In genomic region chr2:152669639-152670484, GRCm38 (mm10) we compare ENCODE assay signal across 7 mouse cellular contexts. TPM values are rescaled to one million over a fixed set of nuclear protein-coding genes. Genes with fewer than 3 reads are reported as not detected.
A peak's percentile ranks its signal among the peaks of the same experiment; 100 is the strongest.
DNase-seq lines count a peak whose midpoint lies in the region; ATAC-seq and TF ChIP-seq lines count a peak whose summit lies in the region.

No protein-coding gene starts in this region.

- H3K4me3 ChIP-seq in lung, embryonic 14.5 days (ENCODE audit: low read depth, low read length) = peak overlapping the region; percentile 99
- peak overlapping the region; percentile 85 for H3K4me3 ChIP-seq in erythroblast, embryonic 14.5 days (replicated peaks)
- H3K4me3 ChIP-seq in midbrain, embryonic 13.5 days (replicated peaks) = peak overlapping the region; percentile 100

- H3K36me3 ChIP-seq in lung, embryonic 14.5 days (ENCODE audit: insufficient read depth) = peaks cover 32% of the 10 kb centered on the region
- peaks cover 22% of the 10 kb centered on the region for H3K36me3 ChIP-seq in erythroblast, embryonic 14.5 days (ENCODE audit: control insufficient read depth)
- peaks cover 21% of the 10 kb centered on the region for H3K36me3 ChIP-seq in midbrain, embryonic 13.5 days

- H3K9ac ChIP-seq in lung, embryonic 14.5 days = peak overlapping the region; percentile 98
- peak overlapping the region; percentile 100 for H3K9ac ChIP-seq in midbrain, embryonic 13.5 days (replicated peaks)

- H3K27me3 ChIP-seq in lung, embryonic 14.5 days (ENCODE audit: insufficient read depth, low read length) = no peaks in the 10 kb centered on the region
- H3K27me3 ChIP-seq in erythroblast, embryonic 14.5 days (ENCODE audit: control insufficient read depth) = peaks cover 2% of the 10 kb centered on the region; the same call in 1 of the 2 replicates
- H3K27me3 ChIP-seq in midbrain, embryonic 13.5 days = no peaks in the 10 kb centered on the region

- peak; percentile 84 for ATAC-seq in lung, embryonic 14.5 days (ENCODE audit: insufficient read depth)
- ATAC-seq in midbrain, embryonic 13.5 days = peak; percentile 84

- peak overlapping the region; percentile 68 for H3K4me2 ChIP-seq in lung, embryonic 14.5 days
- H3K4me2 ChIP-seq in midbrain, embryonic 13.5 days (replicated peaks) = peak overlapping the region; percentile 93

- under 1% methylated on average over 46 of the region's 46 CpGs for WGBS in lung, embryonic 14.5 days
- WGBS in midbrain, embryonic 13.5 days = under 1% methylated on average over 45 of the region's 46 CpGs

- peak; percentile 61 for DNase-seq in lung, embryonic 14.5 days
- no peak for DNase-seq in lung, postnatal 36 days
- DNase-seq in ZHBTc4 (ENCODE audit: low read depth, low spot score) = peak; percentile 67
- DNase-seq in induced T-regulatory cell, adult 2 months (ENCODE audit: low read depth) = peak; percentile 56
- DNase-seq in thymus, postnatal 4 days = peak; percentile 61

- H3K27ac ChIP-seq in lung, embryonic 14.5 days (ENCODE audit: low read depth) = peak overlapping the region; percentile 94
- H3K27ac ChIP-seq in midbrain, embryonic 13.5 days = peak overlapping the region; percentile 98

- no peaks in the 10 kb centered on the region for H3K9me3 ChIP-seq in lung, embryonic 14.5 days (ENCODE audit: low read depth, low read length)
- no peaks in the 10 kb centered on the region for H3K9me3 ChIP-seq in erythroblast, embryonic 14.5 days (ENCODE audit: control insufficient read depth, low read length)
- H3K9me3 ChIP-seq in midbrain, embryonic 13.5 days = no peaks in the 10 kb centered on the region

- H3K4me1 ChIP-seq in lung, embryonic 14.5 days (ENCODE audit: insufficient read depth) = peaks cover 9% of the 10 kb centered on the region; the same call in 1 of the 2 replicates
- peaks cover 39% of the 10 kb centered on the region for H3K4me1 ChIP-seq in erythroblast, embryonic 14.5 days (ENCODE audit: control insufficient read depth)
- peaks cover 39% of the 10 kb centered on the region for H3K4me1 ChIP-seq in midbrain, embryonic 13.5 days (replicated peaks)

- TF ChIP-seq CTCF in lung, embryonic 14.5 days (IDR thresholded peaks at IDR 0.05; ENCODE audit: low read depth) = no peak

RNA-seq across cellular contexts. Expression of gene H13, which starts 0.6 kb away (rescaled TPM):
- polyA plus RNA-seq in lung, embryonic 14.5 days (2014; fragmentation: Nextera tagmentation; extraction: Ambion mirVana) = 97.6 and 98.1 TPM in 2 replicates
- 2.1 and 2.4 TPM in 2 replicates for polyA plus RNA-seq in erythroblast, embryonic 14.5 days (2012)
- polyA plus RNA-seq in midbrain, embryonic 13.5 days (2015; fragmentation: Nextera tagmentation; extraction: Ambion mirVana) = 171 and 181 TPM in 2 replicates

RNA-seq across cellular contexts. Expression of gene Mcts2, which starts 17.0 kb away (rescaled TPM):
- polyA plus RNA-seq in lung, embryonic 14.5 days (2014; fragmentation: Nextera tagmentation; extraction: Ambion mirVana) = 28.5 and 32.7 TPM in 2 replicates
- polyA plus RNA-seq in erythroblast, embryonic 14.5 days (2012) = 0.19 and 0.30 TPM in 2 replicates
- polyA plus RNA-seq in midbrain, embryonic 13.5 days (2015; fragmentation: Nextera tagmentation; extraction: Ambion mirVana) = 42.7 and 44.1 TPM in 2 replicates

RNA-seq across cellular contexts. Expression of gene Rem1, which starts 43.1 kb away (rescaled TPM):
- polyA plus RNA-seq in lung, embryonic 14.5 days (2014; fragmentation: Nextera tagmentation; extraction: Ambion mirVana) = 6.2 TPM in 2 replicates
- polyA plus RNA-seq in erythroblast, embryonic 14.5 days (2012) = not detected in 2 replicates
- 0.15 and 0.27 TPM in 2 replicates for polyA plus RNA-seq in midbrain, embryonic 13.5 days (2015; fragmentation: Nextera tagmentation; extraction: Ambion mirVana)

RNA-seq across cellular contexts. Expression of gene Defb25, which starts 47.0 kb away (rescaled TPM):
- 0.86 and 1.5 TPM in 2 replicates for polyA plus RNA-seq in lung, embryonic 14.5 days (2014; fragmentation: Nextera tagmentation; extraction: Ambion mirVana)
- not detected in 2 replicates for polyA plus RNA-seq in erythroblast, embryonic 14.5 days (2012)
- not detected in 2 replicates for polyA plus RNA-seq in midbrain, embryonic 13.5 days (2015; fragmentation: Nextera tagmentation; extraction: Ambion mirVana)

Comparison
In these comparisons a context has a peak if more than half of its experiments do, and no peak if none do; other contexts are left out.
1. RNA of gene H13, which starts 0.6 kb away (polyA plus RNA-seq): 171 to 181 TPM in midbrain, embryonic 13.5 days and 97.6 to 98.1 TPM in lung, embryonic 14.5 days; 2.1 to 2.4 TPM in erythroblast, embryonic 14.5 days; every median in the first group is over 10 times any median in the second.
2. RNA of gene Mcts2, which starts 17.0 kb away (polyA plus RNA-seq): 42.7 to 44.1 TPM in midbrain, embryonic 13.5 days and 28.5 to 32.7 TPM in lung, embryonic 14.5 days; 0.19 to 0.30 TPM in erythroblast, embryonic 14.5 days; every median in the first group is over 10 times any median in the second.
3. Peak in every context shown above with its lines, with median percentiles within 50 percentile points of each other: H3K4me3 ChIP-seq.